Mouse (Mus musculus): ENCODE measurements around the gene Sh3bp4. TPM values are rescaled to one million over a fixed set of nuclear protein-coding genes. Genes with fewer than 3 reads are reported as not detected.

Sh3bp4 gene
- total and polyA plus RNA-seq, 3 experiments: not detected

GRCm38 (mm10) chr1:89080371-89080770, 10.2 kb downstream of the Sh3bp4 start:
- in situ Hi-C loops (cut with MboI; ENCODE audit: low pct_ligation_motif_present, low pct_unique_long_range_greater_than_20kb, low sequenced_read_pairs) (no loop called here), dilution Hi-C loops (cut with MboI; ENCODE audit: extremely low pct_ligation_motif_present, extremely low pct_unique_long_range_greater_than_20kb, low sequenced_read_pairs) (no loop called here)
- Histone ChIP-seq H3K27ac (ENCODE audit: insufficient read depth, low read depth) (no peak overlapping the region), H3K9me3 (replicated peaks; ENCODE audit: low read length) (peaks cover 90% of the 10 kb centered on the region), H3K79me2 (replicated peaks; ENCODE audit: control insufficient read depth, extremely low read depth, insufficient read depth, poor library complexity, severe bottlenecking) (no peaks in the 10 kb centered on the region), H3K36me3 (replicated peaks in 1 of 2; ENCODE audit: control insufficient read depth in 1 of 2, insufficient read depth in 1 of 2, low read length in 1 of 2) (no peaks in the 10 kb centered on the region), H3K27me3 (replicated peaks) (no peaks in the 10 kb centered on the region), H3K4me3 (replicated peaks in 1 of 3; ENCODE audit: low read depth in 2 of 3, low read length in 2 of 3, poor library complexity in 1 of 3) (no peak overlapping the region), H3K4me1 (ENCODE audit: control insufficient read depth in 1 of 2, insufficient read depth in 2 of 2) (no peaks in the 10 kb centered on the region), H3K9ac (ENCODE audit: insufficient read depth, low read depth) (no peak overlapping the region), H3K4me2 (ENCODE audit: insufficient read depth, low read depth, poor library complexity, severe bottlenecking) (no peak overlapping the region)
- no peak for DNase-seq (ENCODE audit: extremely low read depth)
- no peak for TF ChIP-seq RCOR1 (conservative IDR thresholded peaks at IDR 0.05; ENCODE audit: low read depth, low read length)
- TF ChIP-seq CHD1 (IDR thresholded peaks at IDR 0.05; ENCODE audit: low read depth, low read length): no peak
- TF ChIP-seq ZMIZ1 (IDR thresholded peaks at IDR 0.05; ENCODE audit: low read depth, low read length): no peak
- no peak for TF ChIP-seq USF2 (conservative IDR thresholded peaks at IDR 0.05; ENCODE audit: low read depth, low read length)
- no peak for TF ChIP-seq MAFK (IDR thresholded peaks at IDR 0.05; ENCODE audit: insufficient replicate concordance, low read length)
- TF ChIP-seq POLR2A (IDR thresholded peaks at IDR 0.05; ENCODE audit: low read depth, low read length): no peak
- TF ChIP-seq E2F4 (IDR thresholded peaks at IDR 0.05; ENCODE audit: insufficient replicate concordance, low read depth, low read length): no peak
- no peak for TF ChIP-seq CTCF (conservative IDR thresholded peaks at IDR 0.05 in 1 of 2, IDR thresholded peaks at IDR 0.05 in 1 of 2; ENCODE audit: low read depth in 2 of 2, low read length in 2 of 2)
- no peak for TF ChIP-seq ETS1 (conservative IDR thresholded peaks at IDR 0.05; ENCODE audit: low read depth, low read length)
- no peak for TF ChIP-seq MYC (IDR thresholded peaks at IDR 0.05; ENCODE audit: low read depth, low read length)
- no peak for TF ChIP-seq USF1 (IDR thresholded peaks at IDR 0.05; ENCODE audit: low read depth, low read length)
- TF ChIP-seq ELF1 (IDR thresholded peaks at IDR 0.05; ENCODE audit: low read depth, low read length): no peak
- no peak for TF ChIP-seq JUN (IDR thresholded peaks at IDR 0.05; ENCODE audit: insufficient read depth, low read depth, low read length)
- TF ChIP-seq ZC3H11A (IDR thresholded peaks at IDR 0.05; ENCODE audit: low read depth, low read length): no peak
- TF ChIP-seq TBP (conservative IDR thresholded peaks at IDR 0.05; ENCODE audit: low read depth, low read length): no peak
- TF ChIP-seq IRF4 (IDR thresholded peaks at IDR 0.05; ENCODE audit: low read depth, low read length): no peak
- no peak for TF ChIP-seq JUND (conservative IDR thresholded peaks at IDR 0.05; ENCODE audit: low read depth, low read length)
- no peak for TF ChIP-seq SMC3 (IDR thresholded peaks at IDR 0.05; ENCODE audit: low read depth, low read length)

- dilution Hi-C loops (cut with MboI; ENCODE audit: extremely low pct_ligation_motif_present, extremely low pct_unique_long_range_greater_than_20kb, low sequenced_read_pairs) (no loop called here), in situ Hi-C loops (cut with MboI; ENCODE audit: low pct_ligation_motif_present, low pct_unique_long_range_greater_than_20kb, low sequenced_read_pairs) (no loop called here)
- Histone ChIP-seq H3K4me1 (ENCODE audit: control insufficient read depth in 1 of 2, insufficient read depth in 2 of 2) (no peaks in the 10 kb centered on the region), H3K36me3 (replicated peaks in 1 of 2; ENCODE audit: control insufficient read depth in 1 of 2, insufficient read depth in 1 of 2, low read length in 1 of 2) (no peaks in the 10 kb centered on the region), H3K4me2 (ENCODE audit: insufficient read depth, low read depth, poor library complexity, severe bottlenecking) (no peak overlapping the region), H3K27ac (ENCODE audit: insufficient read depth, low read depth) (no peak overlapping the region), H3K27me3 (replicated peaks) (no peaks in the 10 kb centered on the region), H3K4me3 (replicated peaks in 1 of 3; ENCODE audit: low read depth in 2 of 3, low read length in 2 of 3, poor library complexity in 1 of 3) (no peak overlapping the region), H3K9ac (ENCODE audit: insufficient read depth, low read depth) (no peak overlapping the region), H3K9me3 (replicated peaks; ENCODE audit: low read length) (peaks cover 91% of the 10 kb centered on the region), H3K79me2 (replicated peaks; ENCODE audit: control insufficient read depth, extremely low read depth, insufficient read depth, poor library complexity, severe bottlenecking) (no peaks in the 10 kb centered on the region)
- no peak for DNase-seq (ENCODE audit: extremely low read depth)
- TF ChIP-seq NRF1 (IDR thresholded peaks at IDR 0.05; ENCODE audit: low read depth, low read length): no peak
- TF ChIP-seq MXI1 (IDR thresholded peaks at IDR 0.05; ENCODE audit: low read depth, low read length): no peak
- no peak for TF ChIP-seq EP300 (IDR thresholded peaks at IDR 0.05; ENCODE audit: low read length)
- no peak for TF ChIP-seq HCFC1 (IDR thresholded peaks at IDR 0.05; ENCODE audit: low read depth, low read length)
- no peak for TF ChIP-seq KAT2A (IDR thresholded peaks at IDR 0.05; ENCODE audit: insufficient replicate concordance, low read length)
- TF ChIP-seq USF2 (conservative IDR thresholded peaks at IDR 0.05; ENCODE audit: low read depth, low read length): no peak
- TF ChIP-seq TBP (conservative IDR thresholded peaks at IDR 0.05; ENCODE audit: low read depth, low read length): no peak
- no peak for TF ChIP-seq MYC (IDR thresholded peaks at IDR 0.05; ENCODE audit: low read depth, low read length)
- TF ChIP-seq JUN (IDR thresholded peaks at IDR 0.05; ENCODE audit: insufficient read depth, low read depth, low read length): no peak
- TF ChIP-seq E2F4 (IDR thresholded peaks at IDR 0.05; ENCODE audit: insufficient replicate concordance, low read depth, low read length): no peak
- TF ChIP-seq JUND (conservative IDR thresholded peaks at IDR 0.05; ENCODE audit: low read depth, low read length): no peak
- TF ChIP-seq ZNF384 (IDR thresholded peaks at IDR 0.05; ENCODE audit: low read depth, low read length): no peak
- TF ChIP-seq USF1 (IDR thresholded peaks at IDR 0.05; ENCODE audit: low read depth, low read length): no peak
- TF ChIP-seq ZMIZ1 (IDR thresholded peaks at IDR 0.05; ENCODE audit: low read depth, low read length): no peak
Measured at GRCm38 (mm10) chr1:89080795-89081194, 10.6 kb downstream of the Sh3bp4 start.
